Mouse (Mus musculus) liver, adult 2 months (tissue): ENCODE measurements at regions not wholly inside any gene's neighbourhood (a gene's known extent, or its start where the extent isn't known, plus 50 kb on each side); places are given as distances from the start of the nearest gene placed in this dataset.

Source experiments
- DNase-seq: peaks from one replicate; pipeline ENCODE4 v3.0.0-alpha.2; 2011; ENCODE audit warnings: low read depth, low spot score; ENCODE audit errors: extremely low read depth
- H3K27ac ChIP-seq: fragments of 200-500 bp; replicated peaks from 2 replicates; pipeline ENCODE4 v1.5.1; 2012; ENCODE audit warnings: low read depth, mild to moderate bottlenecking, control low read depth, inconsistent platforms, low read length; ENCODE audit not compliant: insufficient read depth
- H3K27me3 ChIP-seq: fragments of 200-500 bp; 2 replicates; pipeline ENCODE4 v1.6.1; 2012; ENCODE audit warnings: mild to moderate bottlenecking, moderate library complexity, low read length, inconsistent platforms; ENCODE audit not compliant: control insufficient read depth, insufficient read depth
- H3K36me3 ChIP-seq: fragments of 200-500 bp; 2 replicates; pipeline ENCODE4 v1.6.1; 2012; ENCODE audit warnings: low read length, inconsistent platforms; ENCODE audit not compliant: control insufficient read depth, insufficient read depth
- H3K4me1 ChIP-seq: fragments of 200-500 bp; 2 replicates; pipeline ENCODE4 v1.6.1; 2011; ENCODE audit warnings: low read length; ENCODE audit not compliant: control insufficient read depth, insufficient read depth
- H3K4me3 ChIP-seq: fragments of 200-500 bp; 2 replicates; pipeline ENCODE4 v1.5.1; 2011; ENCODE audit warnings: low read depth, mild to moderate bottlenecking, control low read depth, low read length, moderate library complexity; ENCODE audit not compliant: insufficient read depth
- H3K79me2 ChIP-seq: fragments of 200-500 bp; 2 replicates; pipeline ENCODE4 v1.6.1; 2012; ENCODE audit warnings: inconsistent platforms, mild to moderate bottlenecking, low read length, moderate library complexity; ENCODE audit not compliant: control insufficient read depth, insufficient read depth
- H3K9ac ChIP-seq: fragments of 200-500 bp; 2 replicates; pipeline ENCODE4 v1.6.1; 2012; ENCODE audit warnings: low read depth, mild to moderate bottlenecking, control low read depth, inconsistent platforms, low read length
- CTCF ChIP-seq: fragments of 200-500 bp; IDR thresholded peaks from 2 replicates; pipeline ENCODE4 v1.5.1; 2011; ENCODE audit warnings: low read depth, low read length, control low read depth
- POLR2A ChIP-seq: fragments of 200-500 bp; IDR thresholded peaks from 2 replicates; pipeline ENCODE4 v1.6.1; 2011; ENCODE audit warnings: low read length, control low read depth; ENCODE audit not compliant: insufficient read depth; ENCODE audit errors: extremely low read depth
- WGBS: fragments of 180-500 bp; shearing (Covaris S2); methylation state at CpG from one replicate; pipeline ENCODE4 v1.1.7; 2018; 5-methylcytosine and 5-hydroxymethylcytosine counted together

GRCm38 (mm10) chr17:14545822-14546473 is 148.1 kb downstream of the Thbs2 start:
- no peaks in the 10 kb centered on the region for H3K4me1 ChIP-seq
- DNase-seq: peak; percentile 34
- TF ChIP-seq CTCF (peak; percentile 84), POLR2A (no peak)
- no peaks in the 10 kb centered on the region for H3K79me2 ChIP-seq
- 30% methylated on average over 16 of the region's 16 CpGs for WGBS
- no peaks in the 10 kb centered on the region for H3K27me3 ChIP-seq
- H3K36me3 ChIP-seq: no peaks in the 10 kb centered on the region
- H3K9ac ChIP-seq: no peak overlapping the region
- H3K4me3 ChIP-seq: no peak overlapping the region
- no peak overlapping the region for H3K27ac ChIP-seq

GRCm38 (mm10) chr17:14544343-14545002 is 149.6 kb downstream of the Thbs2 start:
- no peak overlapping the region for H3K4me3 ChIP-seq
- 61% methylated on average over 4 of the region's 4 CpGs for WGBS
- no peak overlapping the region for H3K27ac ChIP-seq
- H3K79me2 ChIP-seq: no peaks in the 10 kb centered on the region
- H3K36me3 ChIP-seq: no peaks in the 10 kb centered on the region
- TF ChIP-seq CTCF: no peak
- no peak for TF ChIP-seq POLR2A
- no peaks in the 10 kb centered on the region for H3K4me1 ChIP-seq
- no peak for DNase-seq
- H3K27me3 ChIP-seq: no peaks in the 10 kb centered on the region
- H3K9ac ChIP-seq: no peak overlapping the region

GRCm38 (mm10) chr17:14541035-14541434 is 153.0 kb downstream of the Thbs2 start:
- H3K27me3 ChIP-seq: no peaks in the 10 kb centered on the region
- DNase-seq: no peak
- no peaks in the 10 kb centered on the region for H3K4me1 ChIP-seq
- H3K4me3 ChIP-seq: no peak overlapping the region
- WGBS: 76% methylated on average over 8 of the region's 8 CpGs
- H3K79me2 ChIP-seq: no peaks in the 10 kb centered on the region
- no peak overlapping the region for H3K27ac ChIP-seq
- TF ChIP-seq CTCF (no peak), POLR2A (no peak)
- H3K36me3 ChIP-seq: no peaks in the 10 kb centered on the region
- no peak overlapping the region for H3K9ac ChIP-seq

GRCm38 (mm10) chr17:14540269-14540975 is 153.6 kb downstream of the Thbs2 start:
- DNase-seq: no peak
- Histone ChIP-seq H3K27me3 (no peaks in the 10 kb centered on the region), H3K36me3 (no peaks in the 10 kb centered on the region), H3K4me3 (no peak overlapping the region), H3K4me1 (no peaks in the 10 kb centered on the region), H3K79me2 (no peaks in the 10 kb centered on the region), H3K27ac (no peak overlapping the region), H3K9ac (no peak overlapping the region)
- WGBS: 54% methylated on average over 5 of the region's 5 CpGs
- TF ChIP-seq POLR2A: no peak
- TF ChIP-seq CTCF: no peak

- Histone ChIP-seq H3K79me2 (no peaks in the 10 kb centered on the region), H3K36me3 (no peaks in the 10 kb centered on the region), H3K9ac (no peak overlapping the region), H3K27ac (no peak overlapping the region), H3K4me3 (no peak overlapping the region), H3K4me1 (no peaks in the 10 kb centered on the region), H3K27me3 (no peaks in the 10 kb centered on the region)
- WGBS: 42% methylated on average over 3 of the region's 3 CpGs
- no peak for DNase-seq
- TF ChIP-seq POLR2A: no peak
Measured at GRCm38 (mm10) chr17:14539651-14540050, 154.4 kb downstream of the Thbs2 start.
